Mouse (Mus musculus): ENCODE data around the gene Ube2s.
"Not testable (repeated sequence)": the region's sequence is repeated elsewhere in the genome, so short reads cannot be mapped to it uniquely, and the experiment has no call there.

Gene Ube2s

DNA sequence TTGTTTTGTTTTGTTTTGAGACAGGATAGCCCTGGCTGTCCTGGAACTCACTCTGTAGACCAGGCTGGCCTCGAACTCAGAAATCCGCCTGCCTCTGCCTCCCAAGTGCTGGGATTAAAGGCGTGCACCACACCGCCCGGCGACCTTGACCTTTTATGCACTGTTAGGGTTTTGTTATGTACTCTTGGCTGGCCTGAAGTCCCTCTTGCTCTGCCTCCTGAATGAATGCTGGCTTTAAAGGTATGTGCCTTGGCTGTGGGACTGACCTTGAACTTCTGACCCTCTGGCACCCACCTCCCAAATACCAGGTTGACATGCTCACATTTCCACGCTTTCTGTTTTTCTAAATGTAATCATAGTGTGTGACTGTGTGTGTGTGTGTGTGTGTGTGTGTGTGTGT is 8.5 kb upstream of the Ube2s start:
- not testable (repeated sequence) for DNase-seq (ENCODE audit: low spot score)

DNA sequence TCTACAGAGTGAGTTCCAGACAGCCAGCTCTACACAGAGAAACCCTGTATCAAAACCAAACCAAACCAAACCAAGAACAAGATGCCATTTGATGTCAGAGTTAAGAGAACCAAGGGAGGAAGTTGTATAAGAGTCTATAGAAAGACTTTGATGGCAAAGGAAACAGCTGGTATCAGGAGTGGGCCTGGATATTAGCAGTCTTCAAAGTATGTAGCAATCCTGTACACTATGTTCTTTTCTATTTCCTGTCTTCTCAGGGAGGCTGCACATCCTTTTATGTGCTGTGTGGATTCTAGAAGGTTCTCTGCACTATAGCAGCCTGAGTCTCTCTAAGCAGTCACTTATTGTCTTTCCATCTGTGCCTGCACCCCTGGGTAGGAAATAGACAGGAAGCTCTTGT is 4.2 kb upstream of the Ube2s start:
- DNase-seq (ENCODE audit: low spot score), result no peak

DNA sequence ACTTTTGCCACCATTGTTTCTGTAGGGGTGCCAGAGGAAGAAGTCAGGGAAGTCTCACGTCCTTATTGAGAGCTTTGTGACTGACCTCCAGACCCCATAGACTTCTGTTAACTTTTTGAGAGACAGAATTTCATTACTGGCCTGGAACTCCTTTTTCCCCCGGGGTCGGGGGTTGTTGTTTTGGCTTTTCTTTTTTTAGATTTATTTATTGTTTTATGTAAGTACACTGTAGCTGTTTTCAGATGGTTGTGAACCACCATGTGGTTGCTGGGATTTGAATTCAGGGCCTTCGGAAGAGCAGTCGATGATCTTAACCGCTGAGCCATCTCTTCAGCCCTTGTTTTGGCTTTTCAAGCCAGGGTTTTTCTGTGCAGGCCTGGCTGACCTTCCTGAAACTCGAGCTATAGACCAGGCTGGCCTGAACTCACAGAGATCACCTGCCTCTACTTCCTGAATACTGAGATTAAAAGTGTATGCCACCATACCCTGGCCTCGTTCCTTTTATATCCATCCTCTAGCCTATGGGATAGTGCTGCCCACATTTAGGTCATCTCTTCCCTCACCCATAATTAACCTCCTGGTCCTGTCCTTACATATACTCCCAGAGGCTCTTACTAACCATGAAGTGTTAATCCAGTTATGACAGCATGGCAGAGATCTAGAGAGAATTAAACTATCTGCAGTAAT is 858 bp upstream of the Ube2s start:
- no peak for DNase-seq (ENCODE audit: low spot score)

DNA sequence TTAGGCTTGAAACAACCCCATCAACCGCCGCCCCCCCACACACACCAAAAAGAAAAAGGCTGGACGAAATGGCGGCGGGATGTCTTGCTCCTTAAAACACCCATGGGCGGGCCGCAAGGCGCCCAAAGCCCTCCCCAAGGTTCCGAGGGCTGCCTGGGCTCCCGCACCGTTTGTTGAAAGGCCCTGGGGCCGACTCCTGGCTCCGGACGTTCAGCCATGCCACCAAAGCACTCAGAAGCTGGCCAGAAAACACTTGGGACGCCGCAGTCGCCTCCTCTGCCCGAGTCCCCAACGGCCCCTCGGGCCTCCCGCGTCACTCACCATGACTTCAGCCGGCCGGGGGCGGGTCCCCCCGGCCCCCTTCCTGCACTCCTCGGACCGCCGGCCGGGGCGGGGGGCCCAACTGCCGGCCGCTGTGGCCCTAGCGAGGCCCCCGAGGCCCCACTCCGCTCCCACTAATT is 518 bp downstream of the Ube2s start:
- DNase-seq (ENCODE audit: low spot score), result peak; percentile 51

DNA sequence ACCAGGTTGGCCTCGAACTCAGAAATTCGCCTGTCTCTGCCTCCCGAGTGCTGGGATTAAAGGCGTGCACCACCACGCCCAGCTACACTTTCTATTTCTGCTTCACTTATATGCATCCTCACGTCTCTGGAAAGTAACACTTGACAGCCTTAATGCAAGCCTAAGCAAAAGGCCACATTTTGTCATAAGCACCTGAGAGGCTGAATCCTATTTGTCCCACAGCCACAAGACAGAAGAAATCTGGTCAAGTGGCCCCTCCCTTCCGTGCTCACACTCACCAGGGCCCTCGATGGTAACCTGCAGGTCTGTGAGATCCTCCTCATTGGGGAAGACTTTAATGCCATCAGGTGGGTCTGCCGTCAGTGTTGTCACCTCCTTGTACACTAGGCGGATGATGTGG is 1.3 kb downstream of the Ube2s start:
- not testable (repeated sequence) for DNase-seq (ENCODE audit: low spot score)

DNA sequence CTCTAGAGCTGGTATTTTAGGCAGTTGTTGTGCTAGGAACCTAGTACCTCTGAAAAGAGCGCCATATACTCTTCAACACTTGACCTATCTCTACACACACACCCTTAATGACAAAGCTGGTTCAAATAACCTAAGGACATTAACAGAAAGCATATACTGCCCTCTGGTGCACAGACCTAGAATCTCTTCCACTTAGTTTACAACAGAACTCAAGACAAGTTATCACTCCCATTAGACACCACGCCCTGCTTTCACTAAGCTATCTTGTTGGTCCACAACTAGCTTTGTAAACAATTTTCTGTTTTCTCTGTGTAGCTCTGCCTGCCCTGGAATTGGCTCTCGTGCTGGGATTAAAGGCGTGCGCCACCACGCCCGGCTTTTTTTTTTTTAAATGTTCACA is 5.7 kb downstream of the Ube2s start:
- DNase-seq (ENCODE audit: low spot score), result peak; percentile 57

DNA sequence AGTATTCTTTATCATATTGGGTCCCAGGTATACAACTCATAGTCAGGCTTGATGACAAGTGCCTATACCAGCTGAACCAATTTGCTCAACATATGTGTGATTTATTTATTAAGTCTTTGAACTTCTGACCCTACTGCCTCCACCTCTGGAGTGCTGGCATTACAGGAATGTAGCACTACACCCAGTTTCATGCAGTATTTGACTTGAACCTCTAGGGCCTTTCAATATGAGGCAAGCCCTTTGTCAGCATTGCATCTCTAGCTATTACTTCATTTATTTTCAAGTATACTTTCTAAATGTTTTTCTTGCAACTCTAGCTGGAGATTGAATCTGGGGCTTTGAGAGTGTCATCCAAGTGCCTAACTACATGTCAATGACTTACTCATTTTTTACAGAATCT is 10.1 kb downstream of the Ube2s start:
- no peak for DNase-seq (ENCODE audit: low spot score)

DNA sequence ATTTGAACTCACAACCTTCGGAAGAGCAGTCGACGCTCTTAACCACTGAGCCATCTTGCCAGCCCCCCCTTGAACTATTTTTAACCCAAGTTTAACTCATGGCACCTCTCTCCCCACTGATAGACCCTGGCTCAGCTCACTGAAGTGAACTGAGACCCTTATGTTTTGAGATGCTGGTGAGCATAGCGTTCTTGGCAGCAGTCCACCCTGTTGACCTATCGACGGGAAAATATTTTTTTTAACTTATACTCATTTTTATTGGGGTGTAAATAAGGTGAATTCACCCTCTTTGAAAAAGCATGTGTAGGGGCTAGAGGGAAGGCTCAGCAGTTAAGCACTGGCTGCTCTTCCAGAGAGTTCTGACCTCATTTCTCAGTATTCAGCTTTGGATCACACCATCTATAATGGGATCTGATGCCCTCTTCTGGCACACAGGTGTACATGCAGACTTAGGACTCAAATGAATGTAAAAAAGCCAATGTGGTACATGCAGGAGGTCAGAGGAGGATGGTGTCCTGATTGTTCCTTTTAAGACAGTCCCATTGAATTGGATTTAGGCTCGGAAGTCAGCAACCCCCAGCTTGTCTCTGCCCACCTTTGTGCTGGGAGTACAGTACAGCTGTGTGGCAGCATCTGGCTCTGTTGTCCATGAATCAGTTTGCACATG is 16.5 kb downstream of the Ube2s start:
- DNase-seq (ENCODE audit: low spot score), result peak; percentile 30

DNA sequence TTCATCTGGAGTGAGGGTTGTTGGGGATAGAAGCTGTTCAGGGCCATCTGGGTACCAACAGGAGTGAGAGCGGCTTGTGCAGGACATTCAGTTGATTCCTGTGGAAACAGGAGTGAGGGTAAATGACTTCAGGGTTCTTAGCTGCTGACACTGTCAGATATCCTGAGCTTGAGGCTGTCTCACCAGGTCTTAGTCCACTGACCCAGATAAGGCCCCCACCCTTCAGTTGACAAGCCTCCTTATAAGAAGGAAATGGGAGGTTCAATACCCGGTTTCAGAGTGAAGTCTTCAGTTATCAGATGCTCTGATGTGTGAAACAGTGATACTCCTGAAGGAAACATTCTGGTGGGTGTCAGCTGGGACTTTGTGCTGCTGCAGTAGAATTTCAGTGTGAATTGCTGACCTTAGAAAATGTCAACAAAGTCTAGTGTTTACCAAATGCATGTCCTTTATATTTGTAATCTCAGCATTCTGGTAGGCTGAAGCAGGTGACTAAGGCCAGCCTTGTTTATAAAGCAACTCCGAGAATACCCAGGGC is 17.7 kb downstream of the Ube2s start:
- no peak for DNase-seq (ENCODE audit: low spot score)

DNA sequence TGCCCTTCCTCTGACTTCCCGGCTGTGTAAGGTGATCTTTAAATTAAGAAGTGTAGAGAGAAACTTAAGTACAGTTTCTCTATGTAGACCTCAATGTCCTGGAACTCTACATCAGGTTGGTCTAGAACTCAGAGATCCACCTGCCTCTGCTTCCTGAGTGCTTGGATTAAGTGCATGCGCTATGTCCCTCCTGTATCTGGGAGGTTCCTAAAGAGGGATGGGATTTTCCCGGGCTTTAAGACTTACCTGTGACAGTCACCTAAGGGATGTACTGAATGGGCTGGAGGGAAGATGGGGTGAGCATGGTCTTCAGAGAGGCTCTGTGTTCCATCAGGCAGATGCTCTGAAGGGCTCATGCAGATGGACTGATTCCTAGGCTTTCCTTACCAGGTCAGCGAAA is 18.7 kb downstream of the Ube2s start:
- DNase-seq (ENCODE audit: low spot score), result no peak

DNA sequence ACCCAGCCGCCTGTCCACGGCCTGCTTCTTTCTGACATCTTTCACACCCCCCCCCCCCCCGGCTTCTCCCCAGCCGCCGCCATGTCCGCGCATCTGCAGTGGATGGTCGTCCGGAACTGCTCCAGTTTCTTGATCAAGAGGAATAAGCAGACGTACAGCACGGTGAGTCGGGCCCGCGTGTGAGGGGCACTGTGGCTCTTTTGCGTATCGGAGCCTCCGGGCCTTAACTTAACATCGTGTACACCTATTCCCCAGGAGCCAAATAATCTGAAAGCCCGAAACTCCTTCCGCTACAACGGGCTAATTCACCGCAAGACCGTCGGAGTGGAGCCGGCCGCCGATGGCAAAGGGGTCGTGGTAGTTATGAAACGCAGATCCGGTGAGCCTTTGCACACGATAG is 19.1 kb downstream of the Ube2s start:
- peak; percentile 24 for DNase-seq (ENCODE audit: low spot score)

DNA sequence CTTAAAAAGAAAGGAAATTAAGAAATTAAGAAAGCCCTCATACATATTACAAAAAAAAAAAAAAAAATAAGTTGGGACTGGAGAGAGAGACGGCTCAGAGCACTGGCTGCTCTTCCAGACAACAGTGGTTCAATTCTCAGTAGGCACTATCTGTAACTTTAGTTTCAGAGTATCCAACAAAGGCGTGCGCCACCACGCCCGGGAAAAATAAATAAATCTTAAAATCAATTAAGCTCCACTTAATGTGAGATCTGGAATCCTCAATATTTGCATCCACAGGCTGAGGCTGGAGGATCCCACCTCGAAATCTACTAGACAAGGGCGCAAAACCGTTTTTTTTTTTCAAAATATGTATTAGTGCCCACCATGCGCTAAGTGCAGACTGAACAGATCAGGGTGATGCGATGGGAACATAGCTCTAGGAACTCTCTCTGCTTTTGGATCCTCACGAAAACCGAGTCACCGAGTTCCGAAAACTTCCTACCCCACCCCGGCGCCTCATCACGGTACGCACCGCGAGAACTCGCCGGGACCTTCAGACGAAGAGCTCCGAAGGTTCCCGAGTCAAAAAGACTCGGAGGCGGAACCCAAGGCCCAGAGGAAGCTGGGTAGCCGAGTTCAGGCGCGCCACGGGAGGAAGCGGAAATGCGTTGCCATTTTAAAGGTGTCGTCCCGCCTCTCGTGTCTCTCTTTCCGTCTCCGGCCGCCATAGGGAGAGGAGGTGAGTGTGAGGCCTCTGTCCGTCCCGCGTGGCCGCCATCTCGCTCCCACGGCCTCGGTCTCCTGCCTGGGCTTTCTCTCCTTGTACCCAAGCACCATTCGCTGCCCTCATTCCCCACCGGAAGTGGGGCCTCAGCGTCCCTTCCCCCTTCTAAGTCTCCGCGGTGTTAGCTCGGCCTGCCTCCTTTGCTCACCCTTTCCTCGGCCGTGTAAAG is 19.8 kb downstream of the Ube2s start, which contains the start of gene Rpl28:
TSS of gene Rpl28 (plus strand) at position 597 of the 935 bp plus-strand sequence.
- DNase-seq (ENCODE audit: low spot score), result peak; percentile 96

DNA sequence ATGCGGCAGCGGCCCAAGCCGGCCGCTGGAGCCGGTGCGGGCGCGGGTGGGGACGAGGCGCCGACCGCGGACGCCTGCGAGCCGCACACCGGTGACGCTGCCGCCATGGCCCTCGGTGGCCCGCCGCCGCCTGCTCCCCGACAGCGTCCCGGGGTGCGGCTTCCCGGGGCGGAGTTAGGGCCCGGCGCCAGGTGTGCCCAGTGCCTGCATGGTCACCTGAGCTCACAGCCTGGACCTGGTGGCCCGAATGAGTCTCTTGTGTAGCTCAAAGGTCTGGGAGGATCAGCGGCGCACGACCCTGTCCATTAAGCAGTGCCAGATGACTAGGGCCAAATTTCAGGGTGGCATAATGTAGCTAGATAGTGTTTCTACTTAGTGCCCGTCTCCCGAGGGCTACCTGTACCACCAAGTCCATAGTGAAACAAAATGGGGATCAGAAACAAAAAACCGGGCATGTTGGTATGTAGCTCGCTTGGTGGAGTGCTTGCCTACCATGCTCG is 22.9 kb downstream of the Ube2s start, which contains the start of gene Tmem238:
TSS of gene Tmem238 (minus strand) at position 221 of the 500 bp plus-strand sequence.
- DNase-seq (ENCODE audit: low spot score), result peak; percentile 27

DNA sequence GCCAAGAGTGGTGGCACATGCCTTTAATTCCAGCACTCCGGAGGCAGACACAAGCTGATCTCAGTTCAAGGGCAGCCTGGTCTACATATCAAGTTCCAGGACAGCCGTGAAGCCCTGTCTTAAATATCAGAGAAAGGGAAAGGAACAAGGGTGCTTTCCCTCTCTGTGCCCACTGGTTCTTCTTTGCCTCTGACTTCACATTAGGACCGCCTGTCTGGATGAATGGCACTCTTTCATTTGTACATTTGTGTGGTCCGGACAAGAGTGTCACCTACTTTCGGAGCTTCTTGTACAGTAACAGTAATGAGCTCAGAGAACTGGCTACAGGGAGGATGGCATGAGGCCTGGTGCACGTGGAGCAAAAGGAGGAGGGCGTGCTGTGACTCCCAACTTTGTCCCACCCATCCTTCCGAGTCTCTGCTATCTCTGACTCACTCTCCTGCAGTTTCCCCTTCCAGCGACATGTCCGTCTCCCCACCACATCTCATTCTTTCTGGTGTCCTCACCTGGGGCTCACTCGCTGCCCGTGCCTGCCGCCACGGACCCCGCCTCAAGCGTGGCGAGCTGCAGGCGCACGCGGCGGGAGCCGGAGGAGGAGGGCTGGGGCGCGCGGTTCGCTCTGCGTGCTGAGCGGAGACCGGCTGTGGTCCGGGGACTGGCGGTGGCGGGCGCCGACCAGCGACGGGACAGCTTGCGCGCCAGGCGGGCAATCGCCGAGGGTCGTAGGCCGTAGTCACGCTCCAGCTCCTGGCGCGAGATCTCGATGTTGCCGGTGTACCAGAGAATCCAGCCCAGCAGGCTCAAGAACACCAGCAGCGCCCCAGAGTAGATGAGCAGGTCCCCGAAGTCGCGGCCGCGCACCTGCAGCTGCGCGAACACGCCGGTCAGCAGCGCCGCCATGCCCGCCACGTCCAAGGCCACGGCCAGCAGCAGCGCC is 23.6 kb downstream of the Ube2s start:
- peak; percentile 55 for DNase-seq (ENCODE audit: low spot score)

DNA sequence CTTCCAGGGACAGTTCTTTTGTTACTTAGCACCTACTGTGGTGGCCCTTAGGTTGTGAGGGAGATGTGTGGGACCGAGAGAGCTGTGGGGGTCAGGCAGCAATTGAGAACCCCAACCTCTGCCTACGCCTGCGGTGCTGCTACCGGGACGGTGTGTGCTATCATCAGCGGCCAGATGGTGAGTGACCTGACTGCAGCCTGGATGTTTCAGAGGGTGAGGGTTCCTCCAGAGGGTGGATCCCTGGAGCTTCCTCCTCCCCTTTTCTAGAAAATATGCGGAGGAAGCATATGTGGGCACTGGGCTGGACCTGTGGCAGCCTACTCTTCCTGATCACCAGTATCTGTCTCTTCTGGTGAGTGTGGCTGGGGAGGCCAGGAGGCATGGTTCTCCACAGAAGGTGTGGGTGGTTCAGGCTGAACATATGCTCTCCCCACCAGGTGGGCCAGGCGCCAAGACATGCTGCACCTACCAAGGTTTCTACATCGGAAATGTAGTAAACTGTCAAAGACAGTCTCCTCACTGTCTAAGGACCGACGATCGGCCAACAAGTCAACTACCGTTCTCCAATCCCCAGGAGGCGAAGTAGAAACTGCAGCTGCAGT is 28.6 kb downstream of the Ube2s start:
- no peak for DNase-seq (ENCODE audit: low spot score)

DNA sequence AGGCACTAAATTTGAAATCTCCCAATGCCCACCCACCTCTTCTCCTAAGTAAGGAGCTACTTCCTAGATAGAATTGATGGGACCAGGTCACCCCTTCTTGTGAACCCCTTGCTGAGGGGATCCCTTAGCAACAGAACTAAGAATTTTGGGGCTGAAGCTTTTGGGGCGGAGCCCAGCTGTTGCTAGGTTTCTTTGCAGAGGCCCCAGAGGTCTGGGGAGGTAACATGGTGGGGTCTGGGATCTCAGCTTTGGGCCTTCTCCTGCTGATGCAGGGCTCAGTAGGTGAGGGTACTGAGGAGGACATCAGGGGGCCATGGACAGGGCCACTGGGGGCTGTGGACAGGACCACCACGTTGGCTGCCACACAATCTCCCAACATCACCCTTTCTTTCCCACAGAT is 29.6 kb downstream of the Ube2s start, which contains the start of the genes Il11 and Tmem190:
TSS of gene Il11 (minus strand) at position 101 of the 400 bp plus-strand sequence.
TSS of gene Tmem190 (plus strand) at position 179 of the 400 bp plus-strand sequence.
- no peak for DNase-seq (ENCODE audit: low spot score)

DNA sequence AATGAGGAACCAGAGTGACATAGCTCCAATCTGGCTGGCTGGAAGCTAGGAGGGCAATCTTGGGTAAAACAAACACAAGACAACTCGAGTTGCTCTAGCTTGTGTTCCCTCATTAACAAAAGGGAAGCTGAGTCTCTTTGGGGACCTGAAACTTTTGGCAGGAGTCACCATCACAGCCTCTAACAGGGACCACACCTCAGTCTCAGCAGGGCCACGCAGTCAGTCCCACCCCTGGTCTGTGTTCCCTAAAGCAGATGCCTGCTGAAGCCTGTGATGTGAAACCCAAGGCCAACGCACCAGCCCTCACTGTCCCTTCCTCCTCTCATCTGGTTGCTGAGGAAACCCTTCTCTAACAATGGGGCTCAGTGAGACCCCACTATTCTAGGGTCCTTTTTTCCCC is 30.3 kb downstream of the Ube2s start:
- no peak for DNase-seq (ENCODE audit: low spot score)

DNA sequence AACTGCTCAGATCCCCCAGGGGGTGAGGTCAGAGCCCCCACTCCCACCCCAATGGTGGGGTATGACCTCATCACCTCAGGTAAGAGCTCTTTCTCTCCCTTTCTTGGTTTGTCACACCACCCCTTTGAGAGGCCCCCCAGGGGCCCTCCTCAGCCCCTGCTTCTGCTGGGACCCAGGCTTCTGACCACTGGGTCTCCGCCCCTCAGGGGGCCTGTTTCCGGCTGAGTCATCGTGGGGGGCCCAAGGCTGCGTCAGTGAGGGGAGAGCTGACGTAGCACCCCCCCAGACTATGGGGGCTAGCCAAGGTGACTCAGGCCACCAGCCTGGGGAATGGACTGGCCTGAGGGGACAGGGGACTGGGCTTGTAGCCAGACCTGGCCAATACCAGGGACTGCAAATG is 32.5 kb downstream of the Ube2s start:
- DNase-seq (ENCODE audit: low spot score), result no peak

DNA sequence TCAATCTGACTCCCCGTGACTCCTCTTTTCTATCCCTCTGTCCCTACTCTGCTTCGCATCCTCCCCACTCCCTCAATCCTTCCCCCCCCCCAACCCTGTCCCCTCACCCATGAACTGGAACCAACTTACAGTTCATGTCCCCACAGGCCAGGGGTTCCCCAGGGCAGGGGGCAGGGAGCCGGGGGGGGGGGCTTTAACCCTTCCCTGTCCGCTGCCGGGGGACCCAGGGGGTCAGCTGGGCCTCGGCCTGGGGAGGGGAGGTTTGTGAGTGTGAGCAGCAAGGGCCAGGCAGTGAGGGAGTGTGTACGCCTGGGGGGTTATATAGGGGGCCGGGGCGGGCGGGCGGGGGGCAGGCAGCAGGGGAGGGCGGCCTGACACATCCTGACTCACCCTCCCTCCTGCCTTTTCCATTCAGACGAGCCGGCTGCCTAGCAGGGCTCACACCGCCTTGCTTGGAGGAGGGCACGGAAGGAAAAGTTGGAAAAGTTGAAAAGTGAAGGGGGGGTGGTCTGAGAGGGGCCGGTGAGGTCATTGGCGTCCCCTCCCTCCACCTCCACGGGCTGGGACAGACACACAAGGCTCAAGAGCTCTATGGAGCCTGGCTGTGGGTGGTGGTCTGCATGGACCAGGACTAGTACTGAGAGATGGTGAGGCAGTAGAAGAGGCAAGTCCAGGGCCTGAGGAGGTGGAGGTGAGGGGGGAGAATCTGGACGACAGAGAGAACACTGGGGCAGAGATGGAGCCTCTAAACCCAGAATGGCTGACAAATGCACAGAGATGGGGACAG is 34.3 kb downstream of the Ube2s start:
- DNase-seq (ENCODE audit: low spot score), result no peak

Data from layer of hippocampus, adult 11-12 months (tissue).